Mouse (Mus musculus) liver, embryonic 14.5 days (tissue): ENCODE results near the gene Plcxd2.

Source experiments
- CTCF ChIP-seq: IDR thresholded peaks from 2 replicates; pipeline ENCODE4 v1.5.1; 2016; ENCODE audit warnings: antibody characterized with exemption, low read depth, control low read depth
- EP300 ChIP-seq: IDR thresholded peaks from 2 replicates; pipeline ENCODE4 v1.6.1; 2016; ENCODE audit warnings: antibody characterized with exemption, low read depth

GRCm38 (mm10) chr16:45952501-45952900 is 57.5 kb downstream of the Plcxd2 start:
- no peak for TF ChIP-seq CTCF
- TF ChIP-seq EP300, result no peak
